Mouse (Mus musculus) C2C12 (cell line): Measurements from ENCODE around the gene Ampd2. TPM values are rescaled to one million over a fixed set of nuclear protein-coding genes. Genes with fewer than 3 reads are reported as not detected.

ENCODE experiments used
- H3K27me3 ChIP-seq: one replicate; pipeline ENCODE4 v1.6.1; 2011; ENCODE audit not compliant: control insufficient read depth, insufficient read depth, insufficient read length
- H3K36me3 ChIP-seq: one replicate; pipeline ENCODE4 v1.6.1; 2011; ENCODE audit not compliant: control insufficient read depth, insufficient read depth
- H3K4me3 ChIP-seq: one replicate; pipeline ENCODE4 v1.5.1; 2011; ENCODE audit warnings: mild to moderate bottlenecking, control low read depth; ENCODE audit not compliant: poor library complexity, insufficient read depth, severe bottlenecking
- H3K79me2 ChIP-seq: one replicate; pipeline ENCODE4 v1.6.1; 2011; ENCODE audit not compliant: control insufficient read depth, insufficient read depth
- H3K79me3 ChIP-seq: one replicate; pipeline ENCODE4 v1.6.1; 2011; ENCODE audit warnings: low read depth, control low read depth
- H3ac ChIP-seq: one replicate; pipeline ENCODE3; 2011; ENCODE audit warnings: low read depth; ENCODE audit not compliant: control insufficient read depth, insufficient read length
- CEBPB ChIP-seq: IDR thresholded peaks from one replicate; pipeline ENCODE4 v1.6.1; 2011; ENCODE audit warnings: low read depth, mild to moderate bottlenecking, control low read depth, moderate library complexity
- CTCF ChIP-seq: IDR thresholded peaks from one replicate; pipeline ENCODE4 v1.5.1; 2011; ENCODE audit not compliant: control insufficient read depth, insufficient read depth, insufficient read length
- FOSL1 ChIP-seq: IDR thresholded peaks from one replicate; pipeline ENCODE4 v1.8.0; 2011; ENCODE audit warnings: mild to moderate bottlenecking, low read length; ENCODE audit not compliant: poor library complexity, insufficient read depth, severe bottlenecking
- MAX ChIP-seq: IDR thresholded peaks from one replicate; pipeline ENCODE4 v1.6.1; 2011; ENCODE audit warnings: mild to moderate bottlenecking, control low read depth
- MYOD1 ChIP-seq: IDR thresholded peaks from one replicate; pipeline ENCODE4 v1.6.1; 2011; ENCODE audit warnings: low read depth; ENCODE audit not compliant: control insufficient read depth, insufficient read length
- MYOG ChIP-seq: IDR thresholded peaks from one replicate; pipeline ENCODE4 v1.6.1; 2011; ENCODE audit not compliant: control insufficient read depth, insufficient read length; ENCODE audit errors: extremely low read depth
- USF1 ChIP-seq: IDR thresholded peaks from one replicate; pipeline ENCODE4 v1.6.1; 2011; ENCODE audit warnings: low read depth, mild to moderate bottlenecking, control low read depth, moderate library complexity
- polyA plus RNA-seq: library from polyadenylated mRNA; unstranded; fragments of >200 nt; fragmentation: generic; extraction: Trizol; gene quantifications from one replicate; pipeline ENCODE4 v1.2.1, GENCODE M21; 2012; ENCODE audit warnings: missing spikeins

The Ampd2 gene
- polyA plus RNA-seq, 1 experiment = 58.3 TPM

DNA sequence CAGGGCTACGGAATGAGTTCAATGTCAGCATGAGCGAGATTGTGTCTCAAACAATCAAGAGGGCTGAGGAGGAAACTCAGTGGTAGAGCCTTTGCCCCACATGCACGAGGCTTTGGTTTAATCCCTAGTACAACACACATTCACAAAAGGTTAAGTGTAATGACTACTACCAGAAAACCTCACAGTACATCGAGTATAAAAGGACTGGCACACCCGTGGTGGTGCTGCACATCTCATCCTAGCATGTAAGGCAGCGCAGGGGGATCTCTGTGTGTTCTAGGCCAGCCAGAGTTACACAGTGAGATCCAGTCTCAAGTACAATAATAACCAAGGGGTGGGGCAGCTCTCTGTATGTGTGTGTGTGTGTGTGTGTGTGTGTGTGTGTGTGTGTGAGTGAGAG lies 31.0 kb upstream of the Ampd2 start:
- Histone ChIP-seq H3K4me3 (no peak overlapping the region), H3ac (no peak overlapping the region), H3K79me2 (no peaks in the 10 kb centered on the region), H3K27me3 (no peaks in the 10 kb centered on the region), H3K79me3 (peaks cover 2% of the 10 kb centered on the region), H3K36me3 (peaks cover 58% of the 10 kb centered on the region)
- TF ChIP-seq MYOD1 (no peak), CTCF (no peak), FOSL1 (no peak), MAX (no peak), MYOG (no peak), CEBPB (no peak), USF1 (no peak)

DNA sequence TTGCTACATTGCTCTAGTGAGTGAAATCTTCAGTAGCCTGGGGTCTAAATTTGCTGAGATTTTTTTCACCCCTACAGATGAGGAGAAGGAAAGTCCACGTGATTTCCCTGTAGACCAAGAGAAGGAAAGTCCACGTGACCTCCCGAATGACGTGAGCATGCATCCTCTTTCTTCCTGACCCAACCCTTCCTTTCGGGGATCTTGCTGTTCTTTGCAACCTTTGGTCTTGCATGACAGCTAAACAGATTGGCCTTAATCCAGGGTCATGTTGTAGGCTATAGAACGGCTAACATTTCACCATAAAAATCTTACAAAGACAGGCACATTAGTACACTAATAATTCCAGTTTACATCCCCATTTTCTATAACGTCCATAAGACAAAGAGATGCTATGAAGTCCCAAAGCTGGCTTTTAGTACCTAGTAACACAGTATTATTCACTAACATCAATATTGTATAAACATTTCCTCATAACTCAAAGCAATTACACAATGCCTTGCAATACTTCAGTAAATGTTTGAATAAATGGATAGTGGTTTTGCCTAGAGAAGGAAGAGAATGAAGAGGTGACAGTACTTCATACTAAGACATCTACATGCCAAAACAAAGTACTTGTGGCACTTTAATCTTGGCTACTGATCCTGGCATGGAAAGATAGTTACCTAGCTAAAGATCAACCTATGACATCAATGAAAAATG lies 27.3 kb upstream of the Ampd2 start:
- Histone ChIP-seq H3K79me3 (no peaks in the 10 kb centered on the region), H3K4me3 (no peak overlapping the region), H3K36me3 (peaks cover 70% of the 10 kb centered on the region), H3K79me2 (no peaks in the 10 kb centered on the region), H3ac (no peak overlapping the region), H3K27me3 (no peaks in the 10 kb centered on the region)
- no peak for TF ChIP-seq MYOG
- TF ChIP-seq MAX = no peak
- no peak for TF ChIP-seq CEBPB

DNA sequence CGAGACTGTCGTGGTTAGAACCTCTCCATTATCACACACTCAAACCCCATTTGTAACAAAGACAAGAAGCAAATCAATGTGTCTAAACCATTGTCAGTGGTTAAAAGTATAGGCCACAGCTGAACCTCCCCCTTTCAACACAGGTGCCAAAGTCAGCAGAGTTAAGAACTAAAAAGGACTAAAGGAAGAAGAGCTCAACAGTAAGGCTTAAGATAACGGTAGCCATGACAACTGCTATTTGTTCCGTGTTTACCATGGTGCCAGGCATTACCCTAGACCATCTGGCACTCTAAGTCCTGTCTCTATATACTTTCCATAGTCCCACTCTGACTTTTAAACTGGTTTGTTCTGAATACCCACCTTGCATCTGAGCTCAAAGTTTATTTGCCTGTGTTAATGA lies 26.2 kb upstream of the Ampd2 start:
- Histone ChIP-seq H3K36me3 (peaks cover 75% of the 10 kb centered on the region), H3K4me3 (no peak overlapping the region), H3K79me2 (no peaks in the 10 kb centered on the region), H3K27me3 (no peaks in the 10 kb centered on the region), H3ac (no peak overlapping the region), H3K79me3 (no peaks in the 10 kb centered on the region)
- TF ChIP-seq CEBPB = no peak
- TF ChIP-seq MAX = no peak
- no peak for TF ChIP-seq CTCF
- no peak for TF ChIP-seq FOSL1
- no peak for TF ChIP-seq USF1
- TF ChIP-seq MYOD1 = no peak
- no peak for TF ChIP-seq MYOG

DNA sequence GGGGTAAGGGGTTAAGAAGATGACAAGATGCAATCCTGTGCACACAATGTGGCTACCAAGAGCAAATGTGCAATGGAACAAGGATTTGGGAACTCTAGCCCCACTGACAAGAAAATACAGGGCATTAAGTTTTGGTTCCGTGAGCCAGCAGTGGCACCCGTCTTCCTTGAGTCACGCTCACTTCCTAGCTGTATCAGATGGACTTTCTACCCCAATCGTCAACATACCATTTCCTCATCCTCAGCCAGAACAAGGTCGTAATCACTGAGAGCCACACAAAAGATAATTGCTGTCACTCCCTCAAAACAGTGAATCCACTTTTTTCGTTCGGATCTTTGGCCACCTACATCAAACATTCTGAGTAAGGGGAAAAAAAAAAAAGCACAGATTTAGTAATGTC lies 25.8 kb upstream of the Ampd2 start:
- H3ac ChIP-seq = no peak overlapping the region
- no peaks in the 10 kb centered on the region for H3K79me2 ChIP-seq
- TF ChIP-seq MYOG = no peak
- no peak for TF ChIP-seq FOSL1
- TF ChIP-seq CTCF = no peak
- no peak for TF ChIP-seq MAX
- no peak for TF ChIP-seq USF1
- no peak for TF ChIP-seq MYOD1
- no peak for TF ChIP-seq CEBPB
- H3K4me3 ChIP-seq = no peak overlapping the region
- no peaks in the 10 kb centered on the region for H3K79me3 ChIP-seq
- H3K36me3 ChIP-seq = peaks cover 74% of the 10 kb centered on the region
- H3K27me3 ChIP-seq = no peaks in the 10 kb centered on the region

DNA sequence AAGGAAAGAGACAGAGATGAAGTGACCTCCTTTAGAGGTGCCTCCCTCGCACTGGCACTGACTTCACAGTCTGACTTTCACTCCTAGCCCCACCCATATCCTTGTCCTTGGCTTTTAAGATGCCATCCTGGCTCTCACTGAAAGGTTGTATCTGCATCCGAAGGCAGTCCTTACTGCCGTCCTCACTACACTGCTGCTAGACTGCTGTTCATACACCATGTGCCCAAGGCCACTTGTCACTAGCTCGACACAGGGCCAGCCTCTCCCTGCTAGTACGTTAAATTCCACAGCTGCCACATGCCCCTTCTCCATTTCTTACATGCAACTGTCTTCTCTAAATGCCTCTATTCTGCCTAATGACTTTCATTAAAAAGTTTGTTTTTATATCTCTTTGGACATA lies 24.9 kb upstream of the Ampd2 start:
- Histone ChIP-seq H3K4me3 (no peak overlapping the region), H3K79me3 (no peaks in the 10 kb centered on the region), H3ac (no peak overlapping the region), H3K79me2 (no peaks in the 10 kb centered on the region), H3K27me3 (no peaks in the 10 kb centered on the region), H3K36me3 (peaks cover 80% of the 10 kb centered on the region)
- no peak for TF ChIP-seq FOSL1
- no peak for TF ChIP-seq MAX
- TF ChIP-seq CTCF = no peak
- no peak for TF ChIP-seq MYOG
- TF ChIP-seq CEBPB = no peak
- no peak for TF ChIP-seq USF1
- TF ChIP-seq MYOD1 = no peak

DNA sequence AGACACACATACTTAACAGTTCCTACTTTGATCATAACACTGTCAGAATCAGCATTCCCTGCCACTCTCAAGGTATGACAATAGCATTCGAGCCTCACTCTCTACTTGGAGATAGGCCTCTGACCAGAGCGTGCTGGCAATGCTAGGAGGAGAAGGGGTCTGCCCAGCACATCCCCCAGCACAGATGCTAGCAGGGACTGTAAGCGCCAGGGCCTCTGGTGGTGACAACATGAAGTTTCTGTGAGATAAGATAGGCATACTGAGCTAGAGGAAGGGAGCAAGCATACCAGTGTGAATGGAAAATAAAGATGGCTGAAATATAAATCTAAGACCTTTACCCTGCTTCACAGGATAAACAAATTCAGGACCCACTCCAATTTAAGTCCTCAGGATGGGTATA lies 18.8 kb upstream of the Ampd2 start:
- TF ChIP-seq CTCF (no peak), MYOD1 (no peak), FOSL1 (no peak), MAX (no peak), CEBPB (no peak), USF1 (no peak), MYOG (no peak)
- no peaks in the 10 kb centered on the region for H3K79me2 ChIP-seq
- no peaks in the 10 kb centered on the region for H3K27me3 ChIP-seq
- H3K36me3 ChIP-seq = peaks cover 43% of the 10 kb centered on the region
- no peak overlapping the region for H3K4me3 ChIP-seq
- no peak overlapping the region for H3ac ChIP-seq
- no peaks in the 10 kb centered on the region for H3K79me3 ChIP-seq
